Mouse (Mus musculus): ENCODE data around the gene Hist1h2bn. TPM values are rescaled to one million over a fixed set of nuclear protein-coding genes. Genes with fewer than 3 reads are reported as not detected.

Hist1h2bn gene
- total and polyA plus RNA-seq, 3 experiments: 5.6 to 1,714 TPM; not detected in 1

GRCm38 (mm10) chr13:21734010-21734905, 19.7 kb upstream of the Hist1h2bn start:
- Histone ChIP-seq H3K36me3 (ENCODE audit: control insufficient read depth in 1 of 2, insufficient read depth in 2 of 2, low read length in 2 of 2) (peaks cover 0 to 4% of the 10 kb centered on the region in 2 experiments; a peak in 2 of 4 replicates), H3K9ac (ENCODE audit: control insufficient read depth, low read depth, low read length, poor library complexity, severe bottlenecking) (peak overlapping the region; percentile 83), H3K9me3 (replicated peaks; ENCODE audit: insufficient read depth, low read length) (no peaks in the 10 kb centered on the region), H3K79me2 (ENCODE audit: control insufficient read depth, insufficient read depth, low read length, poor library complexity) (no peaks in the 10 kb centered on the region; the same call in 1 of the 2 replicates), H3K27me3 (ENCODE audit: control insufficient read depth in 1 of 2, insufficient read depth in 2 of 2, low read length in 2 of 2) (no peaks in the 10 kb centered on the region), H3K27ac (ENCODE audit: control insufficient read depth, low read depth, low read length) (peak overlapping the region; percentile 95), H3K4me3 (ENCODE audit: control insufficient read depth in 1 of 2, insufficient read depth in 1 of 2, low read depth in 2 of 2, low read length in 2 of 2) (peak overlapping the region; percentile 17 to 46), H3K4me1 (ENCODE audit: control insufficient read depth in 1 of 2, insufficient read depth in 2 of 2, low read length in 2 of 2) (peaks cover 0 to 10% of the 10 kb centered on the region in 2 experiments; a peak in 2 of 4 replicates)
- DNase-seq (ENCODE audit: low read depth, low spot score): peak; percentile 93
- TF ChIP-seq USF1 (IDR thresholded peaks at IDR 0.05; ENCODE audit: low read depth, low read length) (no peak), UBTF (IDR thresholded peaks at IDR 0.05; ENCODE audit: borderline replicate concordance, insufficient read depth, low read depth, low read length) (no peak), TAL1 (IDR thresholded peaks at IDR 0.05; ENCODE audit: low read length) (no peak), TCF12 (IDR thresholded peaks at IDR 0.05; ENCODE audit: low read depth, low read length) (no peak), MYB (IDR thresholded peaks at IDR 0.05; ENCODE audit: low read depth, low read length) (no peak), MAFK (IDR thresholded peaks at IDR 0.05; ENCODE audit: borderline replicate concordance, low read depth, low read length) (no peak), SMC3 (IDR thresholded peaks at IDR 0.05; ENCODE audit: low read depth, low read length) (peak; percentile 65), SIN3A (IDR thresholded peaks at IDR 0.05; ENCODE audit: low read length) (peak; percentile 75), CHD1 (IDR thresholded peaks at IDR 0.05; ENCODE audit: low read depth, low read length) (no peak), CTCF (IDR thresholded peaks at IDR 0.05 in 2 of 3, conservative IDR thresholded peaks at IDR 0.05 in 1 of 3; ENCODE audit: control insufficient read depth in 1 of 3, insufficient read depth in 1 of 3, low read depth in 2 of 3, low read length in 3 of 3, poor library complexity in 1 of 3, severe bottlenecking in 1 of 3) (peak; percentile 76 to 91 (median 79)), GATA1 (IDR thresholded peaks at IDR 0.05; ENCODE audit: low read depth, low read length) (no peak), NRF1 (IDR thresholded peaks at IDR 0.05; ENCODE audit: insufficient read depth, low read depth, low read length, poor library complexity, severe bottlenecking) (no peak), RCOR1 (IDR thresholded peaks at IDR 0.05; ENCODE audit: low read depth, low read length) (no peak), POLR2A (IDR thresholded peaks at IDR 0.05; ENCODE audit: control insufficient read depth in 1 of 2, insufficient read depth in 1 of 2, low read depth in 1 of 2, low read length in 2 of 2, poor library complexity in 1 of 2) (no peak), ZNF384 (IDR thresholded peaks at IDR 0.05; ENCODE audit: low read depth, low read length) (no peak), NELFE (IDR thresholded peaks at IDR 0.05; ENCODE audit: low read depth, low read length) (no peak), E2F4 (IDR thresholded peaks at IDR 0.05; ENCODE audit: borderline replicate concordance, low read depth, low read length) (no peak), HCFC1 (IDR thresholded peaks at IDR 0.05; ENCODE audit: low read depth, low read length) (peak; percentile 21; the same call in 1 of the 2 replicates), EP300 (IDR thresholded peaks at IDR 0.05; ENCODE audit: low read depth in 1 of 2, low read length in 2 of 2) (no peak), ZKSCAN1 (IDR thresholded peaks at IDR 0.05; ENCODE audit: low read depth, low read length) (no peak), RAD21 (IDR thresholded peaks at IDR 0.05; ENCODE audit: low read depth, low read length) (peak; percentile 87), ZC3H11A (IDR thresholded peaks at IDR 0.05; ENCODE audit: low read depth, low read length) (peak; percentile 67), USF2 (IDR thresholded peaks at IDR 0.05; ENCODE audit: borderline replicate concordance in 1 of 2, insufficient read depth in 1 of 2, low read depth in 1 of 2, low read length in 2 of 2) (no peak), MYC (IDR thresholded peaks at IDR 0.05; ENCODE audit: low read depth, low read length) (peak; percentile 80), TBP (IDR thresholded peaks at IDR 0.05; ENCODE audit: low read depth, low read length) (0 out of 2 replicates have a peak, but pooled peaks have one; percentile 33), MEF2A (IDR thresholded peaks at IDR 0.05; ENCODE audit: extremely low read depth, insufficient replicate concordance, low read depth, low read length, poor library complexity, severe bottlenecking) (no peak), ZMIZ1 (IDR thresholded peaks at IDR 0.05; ENCODE audit: low read depth, low read length) (no peak), MXI1 (IDR thresholded peaks at IDR 0.05; ENCODE audit: low read depth, low read length) (peak; percentile 65), BHLHE40 (IDR thresholded peaks at IDR 0.05; ENCODE audit: borderline replicate concordance, low read depth, low read length) (no peak), KAT2A (conservative IDR thresholded peaks at IDR 0.05; ENCODE audit: low read depth, low read length) (no peak), CHD2 (IDR thresholded peaks at IDR 0.05; ENCODE audit: low read length) (0 out of 2 replicates have a peak, but pooled peaks have one; percentile 9), POLR2AphosphoS5 (IDR thresholded peaks at IDR 0.05; ENCODE audit: borderline replicate concordance, low read depth, low read length) (no peak), MAZ (IDR thresholded peaks at IDR 0.05; ENCODE audit: low read depth, low read length) (no peak), GABPA (IDR thresholded peaks at IDR 0.05; ENCODE audit: low read depth, low read length) (no peak), JUND (IDR thresholded peaks at IDR 0.05; ENCODE audit: low read depth, low read length) (no peak)

Data from MEL (cell line).